Mouse (Mus musculus) ES-Bruce4 (cell line): ENCODE data around the gene Harbi1.

Source experiments
- CTCF ChIP-seq: IDR thresholded peaks from one replicate; pipeline ENCODE4 v1.8.1; 2011; ENCODE audit warnings: low read depth, low read length
- EP300 ChIP-seq: IDR thresholded peaks from 2 replicates; pipeline ENCODE4 v1.6.1; 2011; ENCODE audit warnings: low read depth, low read length; ENCODE audit not compliant: insufficient read depth

DNA sequence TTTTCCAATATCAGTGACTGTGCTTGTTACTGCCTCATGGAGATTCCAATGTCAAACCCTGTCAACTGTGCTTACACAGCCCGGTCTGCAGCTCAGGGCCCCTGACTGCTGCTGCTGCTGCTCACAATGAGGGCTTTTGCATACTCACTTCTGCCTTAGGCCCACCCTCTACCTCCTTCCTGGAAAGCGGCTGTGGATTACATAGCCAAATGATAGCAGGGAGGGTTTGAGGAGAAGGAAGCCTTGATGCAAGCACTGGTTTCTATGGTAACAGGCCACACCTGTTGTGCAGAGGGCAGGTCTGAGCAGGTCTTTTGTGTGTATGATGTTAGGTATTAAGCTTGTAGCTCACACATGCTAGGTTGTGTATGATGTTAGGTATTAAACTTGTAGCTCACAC is 42.9 kb upstream of the Harbi1 start:
- TF ChIP-seq EP300 (no peak), CTCF (no peak)
